Mouse (Mus musculus) frontal cortex, postnatal 14 days (tissue): ENCODE measurements around the gene Pkn1.

Source experiments
- DNase-seq, 2 experiments: peaks; one replicate each; pipeline ENCODE4 v3.0.0; 2022; ENCODE audit warnings: low spot score in 2 of 2

Pkn1 gene

GRCm38 (mm10) chr8:83698661-83699453 is at the start of gene Pkn1:
TSS of gene Pkn1 (minus strand) at chr8:83699179.
- peak in 1 of 2 experiments; percentile 49 for DNase-seq

GRCm38 (mm10) chr8:83748708-83749107 is 49.7 kb upstream of the Pkn1 start:
- no peak for DNase-seq

- peak; percentile 37 for DNase-seq
Measured at GRCm38 (mm10) chr8:83747661-83748346, 48.8 kb upstream of the Pkn1 start.

- no peak for DNase-seq
Measured at GRCm38 (mm10) chr8:83744070-83744469, 45.1 kb upstream of the Pkn1 start.

- no peak for DNase-seq
Measured at GRCm38 (mm10) chr8:83742968-83743367, 44.0 kb upstream of the Pkn1 start.

GRCm38 (mm10) chr8:83741849-83742655 is 43.1 kb upstream of the Pkn1 start:
- no peak for DNase-seq

GRCm38 (mm10) chr8:83740976-83741741 is 42.2 kb upstream of the Pkn1 start, which contains the start of gene Adgre5:
TSS of gene Adgre5 (minus strand) at chr8:83741326.
- DNase-seq: no peak

GRCm38 (mm10) chr8:83740586-83740975 is 41.6 kb upstream of the Pkn1 start:
- no peak for DNase-seq

- no peak for DNase-seq
Measured at GRCm38 (mm10) chr8:83739711-83740468, 40.9 kb upstream of the Pkn1 start.

GRCm38 (mm10) chr8:83738949-83739710 is 40.2 kb upstream of the Pkn1 start:
- DNase-seq: no peak

GRCm38 (mm10) chr8:83737852-83738562 is 39.0 kb upstream of the Pkn1 start:
- no peak for DNase-seq

- DNase-seq: no peak
Measured at GRCm38 (mm10) chr8:83737346-83737745, 38.4 kb upstream of the Pkn1 start.

GRCm38 (mm10) chr8:83736681-83737080 is 37.7 kb upstream of the Pkn1 start:
- no peak for DNase-seq

- DNase-seq: no peak
Measured at GRCm38 (mm10) chr8:83732919-83733318, 33.9 kb upstream of the Pkn1 start.

GRCm38 (mm10) chr8:83731906-83732305 is 32.9 kb upstream of the Pkn1 start:
- no peak for DNase-seq

GRCm38 (mm10) chr8:83729009-83729807 is 30.2 kb upstream of the Pkn1 start:
- no peak for DNase-seq

- no peak for DNase-seq
Measured at GRCm38 (mm10) chr8:83725521-83726102, 26.6 kb upstream of the Pkn1 start.
